Mouse (Mus musculus) embryonic facial prominence, embryonic 10.5 days (tissue): ENCODE results near the gene Phldb1. TPM values are rescaled to one million over a fixed set of nuclear protein-coding genes. Genes with fewer than 3 reads are reported as not detected.

ENCODE experiments used
- DNase-seq: peaks from one replicate; pipeline ENCODE4 v3.0.0-alpha.2; 2017; ENCODE audit warnings: low spot score
- H3K27ac ChIP-seq: fragments of 300-500 bp; sonication (generic); replicated peaks from 2 replicates; pipeline ENCODE4 v1.5.1; 2016; ENCODE audit warnings: mild to moderate bottlenecking
- H3K27me3 ChIP-seq: fragments of 300-500 bp; sonication (generic); replicated peaks from 2 replicates; pipeline ENCODE4 v1.6.1; 2016; ENCODE audit warnings: low read depth, mild to moderate bottlenecking; ENCODE audit not compliant: poor library complexity, severe bottlenecking
- H3K36me3 ChIP-seq: fragments of 300-500 bp; sonication (generic); replicated peaks from 2 replicates; pipeline ENCODE4 v1.6.1; 2016; ENCODE audit warnings: mild to moderate bottlenecking, moderate library complexity
- H3K4me1 ChIP-seq: fragments of 300-500 bp; sonication (generic); 2 replicates; pipeline ENCODE4 v1.6.1; 2016
- H3K4me3 ChIP-seq: fragments of 300-500 bp; sonication (generic); 2 replicates; pipeline ENCODE4 v1.5.1; 2016; ENCODE audit warnings: mild to moderate bottlenecking, moderate library complexity
- H3K9me3 ChIP-seq: fragments of 300-500 bp; sonication (generic); 2 replicates; pipeline ENCODE4 v1.6.1; 2016; ENCODE audit warnings: mild to moderate bottlenecking
- WGBS: fragments of 180-500 bp; shearing (Covaris S2); methylation state at CpG from one replicate; pipeline ENCODE4 v1.1.7; 2016; 5-methylcytosine and 5-hydroxymethylcytosine counted together
- polyA plus RNA-seq: library from polyadenylated mRNA; unstranded; fragments of >200 nt; fragmentation: Nextera tagmentation; extraction: Ambion mirVana; gene quantifications from 2 replicates; pipeline ENCODE4 v1.2.1, GENCODE M21; 2016

Phldb1 gene
- polyA plus RNA-seq, 1 experiment from 2014 or later, result 48.4 TPM

- Histone ChIP-seq H3K4me1 (peaks cover 16% of the 10 kb centered on the region), H3K36me3 (peaks cover 84% of the 10 kb centered on the region), H3K27ac (no peak overlapping the region), H3K9me3 (no peaks in the 10 kb centered on the region), H3K27me3 (no peaks in the 10 kb centered on the region), H3K4me3 (no peak overlapping the region)
- WGBS, result 91% methylated on average over 17 of the region's 17 CpGs
- no peak for DNase-seq
Measured at GRCm38 (mm10) chr9:44715109-44715508, 19.9 kb downstream of the Phldb1 start.

GRCm38 (mm10) chr9:44713574-44713973 lies 21.4 kb downstream of the Phldb1 start:
- Histone ChIP-seq H3K27me3 (0 out of 2 replicates have a peak, but pooled peaks cover 7% of the 10 kb centered on the region), H3K9me3 (no peaks in the 10 kb centered on the region), H3K36me3 (peaks cover 98% of the 10 kb centered on the region), H3K4me3 (no peak overlapping the region), H3K27ac (no peak overlapping the region), H3K4me1 (peaks cover 13% of the 10 kb centered on the region)
- WGBS, result 80% methylated on average over 2 of the region's 2 CpGs
- DNase-seq, result no peak

GRCm38 (mm10) chr9:44713080-44713479 lies 21.9 kb downstream of the Phldb1 start:
- 84% methylated on average over 6 of the region's 6 CpGs for WGBS
- Histone ChIP-seq H3K4me3 (no peak overlapping the region), H3K27ac (no peak overlapping the region), H3K27me3 (peaks cover 7% of the 10 kb centered on the region; the same call in 1 of the 2 replicates), H3K9me3 (no peaks in the 10 kb centered on the region), H3K4me1 (peaks cover 18% of the 10 kb centered on the region), H3K36me3 (peaks cover 97% of the 10 kb centered on the region)
- DNase-seq, result no peak

GRCm38 (mm10) chr9:44711602-44712001 lies 23.4 kb downstream of the Phldb1 start:
- no peak for DNase-seq
- peaks cover 14% of the 10 kb centered on the region; the same call in 1 of the 2 replicates for H3K27me3 ChIP-seq
- H3K9me3 ChIP-seq, result no peaks in the 10 kb centered on the region
- H3K27ac ChIP-seq, result no peak overlapping the region; the same call in 1 of the 2 replicates
- peaks cover 22% of the 10 kb centered on the region for H3K4me1 ChIP-seq
- H3K36me3 ChIP-seq, result peaks cover 97% of the 10 kb centered on the region
- WGBS, result 71% methylated on average over 17 of the region's 17 CpGs
- no peak overlapping the region for H3K4me3 ChIP-seq

- WGBS, result 85% methylated on average over 5 of the region's 5 CpGs
- H3K4me1 ChIP-seq, result peaks cover 22% of the 10 kb centered on the region
- H3K9me3 ChIP-seq, result no peaks in the 10 kb centered on the region
- peaks cover 97% of the 10 kb centered on the region for H3K36me3 ChIP-seq
- no peak for DNase-seq
- no peak overlapping the region for H3K27ac ChIP-seq
- no peak overlapping the region for H3K4me3 ChIP-seq
- H3K27me3 ChIP-seq, result peaks cover 14% of the 10 kb centered on the region; the same call in 1 of the 2 replicates
Measured at GRCm38 (mm10) chr9:44710213-44710612, 24.8 kb downstream of the Phldb1 start.

GRCm38 (mm10) chr9:44709600-44709999 lies 25.4 kb downstream of the Phldb1 start:
- WGBS, result 47% methylated on average over 2 of the region's 2 CpGs
- H3K4me1 ChIP-seq, result peaks cover 22% of the 10 kb centered on the region
- peak overlapping the region; percentile 71; the same call in 1 of the 2 replicates for H3K27ac ChIP-seq
- peaks cover 14% of the 10 kb centered on the region; the same call in 1 of the 2 replicates for H3K27me3 ChIP-seq
- H3K36me3 ChIP-seq, result peaks cover 97% of the 10 kb centered on the region
- DNase-seq, result peak; percentile 59
- H3K9me3 ChIP-seq, result no peaks in the 10 kb centered on the region
- peak overlapping the region; percentile 55; the same call in 1 of the 2 replicates for H3K4me3 ChIP-seq

GRCm38 (mm10) chr9:44708925-44709324 lies 26.1 kb downstream of the Phldb1 start:
- Histone ChIP-seq H3K4me1 (peaks cover 24% of the 10 kb centered on the region), H3K4me3 (peak overlapping the region; percentile 55), H3K27me3 (peaks cover 14% of the 10 kb centered on the region; the same call in 1 of the 2 replicates), H3K9me3 (no peaks in the 10 kb centered on the region), H3K36me3 (peaks cover 97% of the 10 kb centered on the region), H3K27ac (peak overlapping the region; percentile 71)
- DNase-seq, result peak; percentile 49
- WGBS, result 25% methylated on average over 6 of the region's 6 CpGs

- WGBS, result 2% methylated on average over 24 of the region's 24 CpGs
- peaks cover 97% of the 10 kb centered on the region for H3K36me3 ChIP-seq
- peak; percentile 84 for DNase-seq
- peaks cover 25% of the 10 kb centered on the region for H3K4me1 ChIP-seq
- peak overlapping the region; percentile 55 for H3K4me3 ChIP-seq
- H3K9me3 ChIP-seq, result no peaks in the 10 kb centered on the region
- H3K27ac ChIP-seq, result peak overlapping the region; percentile 71
- H3K27me3 ChIP-seq, result peaks cover 14% of the 10 kb centered on the region; the same call in 1 of the 2 replicates
Measured at GRCm38 (mm10) chr9:44708429-44708765, 26.6 kb downstream of the Phldb1 start.

GRCm38 (mm10) chr9:44707749-44708428 lies 27.1 kb downstream of the Phldb1 start:
- Histone ChIP-seq H3K27me3 (peaks cover 14% of the 10 kb centered on the region; the same call in 1 of the 2 replicates), H3K36me3 (peaks cover 97% of the 10 kb centered on the region), H3K9me3 (no peaks in the 10 kb centered on the region), H3K4me3 (peak overlapping the region; percentile 55), H3K4me1 (peaks cover 25% of the 10 kb centered on the region), H3K27ac (peak overlapping the region; percentile 71)
- DNase-seq, result no peak
- 28% methylated on average over 28 of the region's 28 CpGs for WGBS

GRCm38 (mm10) chr9:44699730-44700129 lies 35.3 kb downstream of the Phldb1 start:
- Histone ChIP-seq H3K27me3 (no peaks in the 10 kb centered on the region), H3K9me3 (no peaks in the 10 kb centered on the region), H3K27ac (no peak overlapping the region), H3K36me3 (peaks cover 100% of the 10 kb centered on the region), H3K4me1 (0 out of 2 replicates have a peak, but pooled peaks cover 3% of the 10 kb centered on the region), H3K4me3 (no peak overlapping the region)
- 86% methylated on average over 5 of the region's 5 CpGs for WGBS
- DNase-seq, result no peak

- no peak for DNase-seq
- 0 out of 2 replicates have a peak, but pooled peaks cover 3% of the 10 kb centered on the region for H3K4me1 ChIP-seq
- no peak overlapping the region for H3K27ac ChIP-seq
- H3K9me3 ChIP-seq, result no peaks in the 10 kb centered on the region
- WGBS, result 85% methylated on average over 10 of the region's 10 CpGs
- no peaks in the 10 kb centered on the region for H3K27me3 ChIP-seq
- H3K4me3 ChIP-seq, result no peak overlapping the region
- H3K36me3 ChIP-seq, result peaks cover 100% of the 10 kb centered on the region
Measured at GRCm38 (mm10) chr9:44699196-44699595, 35.8 kb downstream of the Phldb1 start.

GRCm38 (mm10) chr9:44697866-44698265 lies 37.1 kb downstream of the Phldb1 start:
- DNase-seq, result no peak
- Histone ChIP-seq H3K4me1 (no peaks in the 10 kb centered on the region), H3K36me3 (peaks cover 100% of the 10 kb centered on the region), H3K9me3 (no peaks in the 10 kb centered on the region), H3K27ac (no peak overlapping the region; the same call in 1 of the 2 replicates), H3K4me3 (no peak overlapping the region), H3K27me3 (no peaks in the 10 kb centered on the region)
- 94% methylated on average over 16 of the region's 16 CpGs for WGBS

GRCm38 (mm10) chr9:44693071-44693470 lies 41.9 kb downstream of the Phldb1 start:
- H3K4me3 ChIP-seq, result no peak overlapping the region
- no peaks in the 10 kb centered on the region for H3K27me3 ChIP-seq
- peaks cover 14% of the 10 kb centered on the region for H3K4me1 ChIP-seq
- peaks cover 98% of the 10 kb centered on the region for H3K36me3 ChIP-seq
- no peak for DNase-seq
- H3K9me3 ChIP-seq, result no peaks in the 10 kb centered on the region
- 91% methylated on average over 11 of the region's 11 CpGs for WGBS
- no peak overlapping the region for H3K27ac ChIP-seq
